Mouse (Mus musculus) gastrocnemius, adult 18-20 months (tissue): ENCODE measurements at regions not wholly inside any gene's neighbourhood (a gene's known extent, or its start where the extent isn't known, plus 50 kb on each side); places are given as distances from the start of the nearest gene placed in this dataset.
"Not testable (repeated sequence)": the region's sequence is repeated elsewhere in the genome, so short reads cannot be mapped to it uniquely, and the experiment has no call there.

Source experiments
- DNase-seq: peaks from one replicate; pipeline ENCODE4 v3.0.0; 2021; ENCODE audit warnings: low spot score

DNA sequence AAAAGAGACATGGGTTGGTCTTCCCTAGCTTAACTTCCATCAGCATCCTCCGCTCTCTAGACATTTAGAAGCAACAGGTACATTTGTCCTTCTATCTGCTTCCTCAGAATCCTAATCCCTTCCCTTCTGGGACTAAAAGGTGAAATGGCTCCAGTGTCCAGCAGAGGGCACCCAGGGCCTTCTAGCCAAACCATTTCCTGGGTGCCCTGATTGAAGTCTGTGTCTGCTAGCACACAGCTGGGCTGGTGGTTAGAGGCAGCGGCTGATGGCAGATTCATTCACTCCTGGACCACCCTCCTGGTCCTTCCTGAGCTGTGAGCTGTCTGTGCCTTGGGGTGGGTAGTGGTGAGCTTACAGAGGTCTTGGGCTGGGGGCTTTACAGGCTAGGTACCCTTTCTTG lies 76.5 kb upstream of the Col13a1 start:
- peak; percentile 26 for DNase-seq

DNA sequence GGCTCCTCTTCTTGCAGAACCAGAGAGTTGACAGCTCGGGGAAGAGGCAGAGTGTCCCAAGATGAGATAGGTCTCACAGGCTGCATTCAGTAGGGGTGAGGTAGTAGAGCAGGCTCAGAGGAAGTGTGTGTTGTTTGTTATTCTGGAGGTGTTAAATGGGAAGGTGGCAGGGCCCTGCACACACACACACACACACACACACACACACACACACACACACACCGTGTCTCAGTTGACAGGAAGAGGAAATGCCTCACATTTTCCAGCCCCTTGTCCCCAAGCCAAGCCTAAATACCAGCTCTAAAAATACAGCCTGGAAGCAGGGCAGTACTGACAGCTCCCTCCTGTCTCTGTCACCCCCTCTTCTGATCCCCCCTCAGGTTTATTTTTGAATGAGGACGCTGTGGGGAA lies 70.9 kb upstream of the Col13a1 start:
- DNase-seq: peak; percentile 83

GRCm38 (mm10) chr10:62044408-62044807 lies 65.5 kb upstream of the Col13a1 start:
- DNase-seq: no peak

GRCm38 (mm10) chr10:62039915-62040314 lies 61.0 kb upstream of the Col13a1 start:
- peak; percentile 87 for DNase-seq

- DNase-seq: peak; percentile 88
Measured at GRCm38 (mm10) chr10:62038656-62039055, 59.7 kb upstream of the Col13a1 start.

GRCm38 (mm10) chr10:62037402-62038199 lies 58.7 kb upstream of the Col13a1 start:
- DNase-seq: no peak

- DNase-seq: no peak
Measured at GRCm38 (mm10) chr10:62036815-62037214, 57.9 kb upstream of the Col13a1 start.

GRCm38 (mm10) chr10:62034291-62034690 lies 55.4 kb upstream of the Col13a1 start:
- no peak for DNase-seq

DNA sequence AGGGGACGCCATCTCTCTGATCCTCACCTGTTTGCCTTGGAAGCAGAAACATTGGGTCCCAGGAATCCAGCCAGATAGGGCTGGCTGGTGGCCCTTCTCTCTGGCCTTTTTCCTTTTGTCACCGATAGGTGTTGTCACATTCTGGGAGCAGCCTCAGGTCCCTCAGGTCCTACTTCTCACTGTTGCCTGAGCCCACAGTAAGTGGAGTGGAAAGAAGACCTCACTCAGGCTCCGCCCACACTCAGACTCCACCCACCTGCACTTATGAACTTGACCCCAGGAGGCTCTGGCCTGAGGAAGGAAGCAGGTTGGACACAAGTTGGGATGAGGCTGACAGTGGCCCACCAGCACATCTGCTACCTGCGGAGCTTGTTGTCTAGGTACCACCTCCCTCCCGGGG lies 54.8 kb upstream of the Col13a1 start:
- no peak for DNase-seq

GRCm38 (mm10) chr10:62031986-62032385 lies 53.1 kb upstream of the Col13a1 start:
- DNase-seq: not testable (repeated sequence)

DNA sequence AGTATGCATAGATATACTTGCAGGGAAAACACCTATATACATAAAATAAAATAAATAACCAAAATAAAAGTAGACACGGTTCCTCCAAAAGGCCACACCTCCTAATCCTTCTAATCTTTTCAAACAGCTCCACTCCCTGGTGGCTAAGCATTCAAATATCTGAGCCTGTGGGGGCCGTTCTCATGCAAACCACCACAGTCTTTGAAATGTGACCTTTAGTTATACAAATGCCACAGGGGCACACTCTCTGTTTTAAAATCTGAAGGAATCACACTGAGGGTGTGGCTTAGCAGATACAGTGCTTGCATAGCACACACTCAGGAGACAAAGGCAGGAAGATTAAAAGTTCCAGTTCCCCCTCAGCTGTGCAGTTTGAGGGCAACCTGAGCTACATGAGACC lies 50.4 kb upstream of the Col13a1 start:
- DNase-seq: no peak
